8 mouse cellular contexts compared by ENCODE assay signal in genomic region chr4:134478031-134478430, GRCm38 (mm10). TPM values are rescaled to one million over a fixed set of nuclear protein-coding genes. Genes with fewer than 3 reads are reported as not detected.
A peak's percentile ranks its signal among the peaks of the same experiment; 100 is the strongest.
DNase-seq lines count a peak whose midpoint lies in the region; ATAC-seq and TF ChIP-seq lines count a peak whose summit lies in the region.

No protein-coding gene starts in this region.

- CTCF ChIA-PET in Patski (lab: Charles Lee), result interaction anchor here (1.0 to 2.8 kb wide), 9 partner anchors 9 to 82 kb away, joined by 3 to 20 read pairs (median 4); partner anchors contain the start of genes Aunip and Pafah2

- no peak overlapping the region for H3K4me3 ChIP-seq in hindbrain, embryonic 15.5 days

- 5% methylated on average over 9 of the region's 9 CpGs for WGBS in hindbrain, embryonic 15.5 days

- peak; percentile 70 for ATAC-seq in Patski
- ATAC-seq in hindbrain, embryonic 15.5 days (ENCODE audit: low FRiP score, low read depth), result peak; percentile 63

- peaks cover 37% of the 10 kb centered on the region for H3K36me3 ChIP-seq in hindbrain, embryonic 15.5 days

- POLR2A ChIA-PET in Patski (lab: Charles Lee), result no interaction called here

- peak; percentile 99 for TF ChIP-seq CTCF in Patski (IDR thresholded peaks at IDR 0.05)

- H3K9ac ChIP-seq in hindbrain, embryonic 15.5 days, result no peak overlapping the region

- peak overlapping the region; percentile 50 for H3K27ac ChIP-seq in hindbrain, embryonic 15.5 days (replicated peaks)

- no peaks in the 10 kb centered on the region for H3K9me3 ChIP-seq in hindbrain, embryonic 15.5 days

- in situ Hi-C loops in Patski (cut with MboI; ENCODE audit: low pct_unique_long_range_greater_than_20kb), result loop anchor here (5.0 kb wide), 1 partner anchor 81 kb away; the partner anchor contains the start of gene Pafah2

- H3K4me2 ChIP-seq in hindbrain, embryonic 15.5 days, result no peak overlapping the region

- H3K27me3 ChIP-seq in Patski, result no peaks in the 10 kb centered on the region
- no peaks in the 10 kb centered on the region for H3K27me3 ChIP-seq in hindbrain, embryonic 15.5 days

- DNase-seq in Patski (ENCODE audit: low read depth, low spot score), result no peak
- peak; percentile 97 to 99 for DNase-seq in cerebellum, postnatal 10 days
- peak; percentile 86 to 95 for DNase-seq in frontal cortex, postnatal 25 days (ENCODE audit: low spot score in 2 of 2)
- DNase-seq in left cerebral cortex, adult 11 months (ENCODE audit: low spot score), result peak; percentile 82
- DNase-seq in lung, postnatal 36 days, result peak; percentile 93
- peak; percentile 89 for DNase-seq in retina, postnatal 1 day
- peak; percentile 97 for DNase-seq in thymus, postnatal 4 days

- H3K4me1 ChIP-seq in hindbrain, embryonic 15.5 days (replicated peaks), result peaks cover 26% of the 10 kb centered on the region

RNA-seq across cellular contexts. Expression of gene Stmn1, which starts 9.9 kb away (rescaled TPM):
- 204 TPM for polyA plus RNA-seq in Patski (2021)
- 5,846 and 6,036 TPM in 2 replicates for polyA plus RNA-seq in hindbrain, embryonic 15.5 days (2015; fragmentation: Nextera tagmentation; extraction: Ambion mirVana)

RNA-seq across cellular contexts. Expression of gene Paqr7, which starts 18.5 kb away (rescaled TPM):
- 4.3 TPM for polyA plus RNA-seq in Patski (2021)
- 30.4 and 35.2 TPM in 2 replicates for polyA plus RNA-seq in hindbrain, embryonic 15.5 days (2015; fragmentation: Nextera tagmentation; extraction: Ambion mirVana)

RNA-seq across cellular contexts. Expression of gene Aunip, which starts 32.8 kb away (rescaled TPM):
- polyA plus RNA-seq in Patski (2021), result 6.1 TPM
- 2.0 and 2.9 TPM in 2 replicates for polyA plus RNA-seq in hindbrain, embryonic 15.5 days (2015; fragmentation: Nextera tagmentation; extraction: Ambion mirVana)

RNA-seq across cellular contexts. Expression of gene Mtfr1l, which starts 57.2 kb away (rescaled TPM):
- 69.4 TPM for polyA plus RNA-seq in Patski (2021)
- polyA plus RNA-seq in hindbrain, embryonic 15.5 days (2015; fragmentation: Nextera tagmentation; extraction: Ambion mirVana), result 168 and 179 TPM in 2 replicates

Comparison
In these comparisons a context has a peak if more than half of its experiments do, and no peak if none do; other contexts are left out.
1. RNA of gene Stmn1, which starts 9.9 kb away (polyA plus RNA-seq): 5,846 to 6,036 TPM in hindbrain, embryonic 15.5 days; 204 TPM in Patski (single experiment); every median in the first group is over 10 times any median in the second.